Mouse (Mus musculus): ENCODE results near the gene Bsn.

Bsn gene

GRCm38 (mm10) chr9:108054331-108055040 lies 135.7 kb downstream of the Bsn start:
- DNase-seq (ENCODE audit: low spot score), result peak; percentile 43

- peak; percentile 39 for DNase-seq (ENCODE audit: low spot score)
These were observed 136.4 kb downstream of the Bsn start for GRCm38 (mm10) chr9:108053665-108054225.

- peak; percentile 98 for DNase-seq (ENCODE audit: low spot score)
These were observed 137.1 kb downstream of the Bsn start, which contains the start of gene Amigo3 for GRCm38 (mm10) chr9:108052885-108053664. TSS of gene Amigo3 (plus strand) at chr9:108053159.

- DNase-seq (ENCODE audit: low spot score), result no peak
These were observed 137.8 kb downstream of the Bsn start for GRCm38 (mm10) chr9:108052411-108052810.

- no peak for DNase-seq (ENCODE audit: low spot score)
These were observed 138.3 kb downstream of the Bsn start for GRCm38 (mm10) chr9:108051931-108052220.

- DNase-seq (ENCODE audit: low spot score), result no peak
These were observed 138.8 kb downstream of the Bsn start for GRCm38 (mm10) chr9:108051184-108051930.

GRCm38 (mm10) chr9:108049561-108050251 lies 140.5 kb downstream of the Bsn start:
- no peak for DNase-seq (ENCODE audit: low spot score)

GRCm38 (mm10) chr9:108049016-108049455 lies 141.1 kb downstream of the Bsn start, which contains the start of gene Gmppb:
TSS of gene Gmppb (plus strand) at chr9:108049242.
- peak; percentile 93 for DNase-seq (ENCODE audit: low spot score)

- DNase-seq (ENCODE audit: low spot score), result no peak
These were observed 141.6 kb downstream of the Bsn start for GRCm38 (mm10) chr9:108048566-108048955.

GRCm38 (mm10) chr9:108047601-108048565 lies 142.3 kb downstream of the Bsn start:
- DNase-seq (ENCODE audit: low spot score), result no peak

GRCm38 (mm10) chr9:108046582-108046981 lies 143.6 kb downstream of the Bsn start:
- DNase-seq (ENCODE audit: low spot score), result no peak
